Mouse (Mus musculus): ENCODE data around the gene Btnl6. TPM values are rescaled to one million over a fixed set of nuclear protein-coding genes. Genes with fewer than 3 reads are reported as not detected.
A peak's percentile ranks its signal among the peaks of the same experiment; 100 is the strongest.

Btnl6 gene
- total RNA-seq (2014; rRNA removed) = 0.07 TPM in 1 of 2 replicates, not detected in the other
- polyA plus RNA-seq (2012; rRNA removed) = not detected in 2 replicates

- Histone ChIP-seq H3K9ac (ENCODE audit: low read depth, low read length) (no peak within 1 kb of the TSS), H3K27ac (replicated peaks; ENCODE audit: insufficient read depth, low read depth, low read length) (no peak within 1 kb of the TSS), H3K27me3 (ENCODE audit: control insufficient read depth, insufficient read depth, low read length) (no peaks in the 10 kb centered on the region), H3K4me1 (ENCODE audit: control insufficient read depth, insufficient read depth, low read length) (no peaks in the 10 kb centered on the region), H3K36me3 (ENCODE audit: control insufficient read depth, insufficient read depth, low read length) (no peaks in the 10 kb centered on the region), H3K79me2 (ENCODE audit: control insufficient read depth, insufficient read depth, low read length) (no peaks in the 10 kb centered on the region), H3K4me3 (ENCODE audit: insufficient read depth, low read depth, low read length) (no peak within 1 kb of the TSS)
- WGBS = 88% methylated on average over 4 of the region's 4 CpGs
- no peak for TF ChIP-seq POLR2A (IDR thresholded peaks at IDR 0.05; ENCODE audit: extremely low read depth, insufficient read depth, low read length)
- no peak for TF ChIP-seq CTCF (IDR thresholded peaks at IDR 0.05; ENCODE audit: low read depth, low read length)
- no peak for DNase-seq (ENCODE audit: extremely low read depth, low read depth, low spot score)
These were observed at the start of gene Btnl6 for GRCm38 (mm10) chr17:34517252-34517651. Gene Btnl6 (minus strand): TSS chr17:34517352.

GRCm38 (mm10) chr17:34564796-34565195, 47.6 kb upstream of the Btnl6 start:
- no peak for TF ChIP-seq POLR2A (IDR thresholded peaks at IDR 0.05; ENCODE audit: extremely low read depth, insufficient read depth, low read length)
- TF ChIP-seq CTCF (IDR thresholded peaks at IDR 0.05; ENCODE audit: low read depth, low read length) = no peak
- H3K9ac ChIP-seq (ENCODE audit: low read depth, low read length) = peak overlapping the region; percentile 25; the same call in 1 of the 2 replicates
- H3K27me3 ChIP-seq (ENCODE audit: control insufficient read depth, insufficient read depth, low read length) = no peaks in the 10 kb centered on the region
- H3K4me1 ChIP-seq (ENCODE audit: control insufficient read depth, insufficient read depth, low read length) = no peaks in the 10 kb centered on the region
- DNase-seq (ENCODE audit: extremely low read depth, low read depth, low spot score) = peak; percentile 12
- H3K27ac ChIP-seq (replicated peaks; ENCODE audit: insufficient read depth, low read depth, low read length) = peak overlapping the region; percentile 57
- peak overlapping the region; percentile 55 for H3K4me3 ChIP-seq (ENCODE audit: insufficient read depth, low read depth, low read length)
- 55% methylated on average over 3 of the region's 3 CpGs for WGBS
- no peaks in the 10 kb centered on the region for H3K36me3 ChIP-seq (ENCODE audit: control insufficient read depth, insufficient read depth, low read length)
- H3K79me2 ChIP-seq (ENCODE audit: control insufficient read depth, insufficient read depth, low read length) = no peaks in the 10 kb centered on the region

- no peak for DNase-seq (ENCODE audit: extremely low read depth, low read depth, low spot score)
- Histone ChIP-seq H3K36me3 (ENCODE audit: control insufficient read depth, insufficient read depth, low read length) (no peaks in the 10 kb centered on the region), H3K79me2 (ENCODE audit: control insufficient read depth, insufficient read depth, low read length) (no peaks in the 10 kb centered on the region), H3K9ac (ENCODE audit: low read depth, low read length) (peak within 1 kb of the TSS; percentile 25; the same call in 1 of the 2 replicates), H3K27me3 (ENCODE audit: control insufficient read depth, insufficient read depth, low read length) (no peaks in the 10 kb centered on the region), H3K4me3 (ENCODE audit: insufficient read depth, low read depth, low read length) (peak within 1 kb of the TSS; percentile 55), H3K27ac (replicated peaks; ENCODE audit: insufficient read depth, low read depth, low read length) (peak within 1 kb of the TSS; percentile 57), H3K4me1 (ENCODE audit: control insufficient read depth, insufficient read depth, low read length) (no peaks in the 10 kb centered on the region)
- TF ChIP-seq POLR2A (IDR thresholded peaks at IDR 0.05; ENCODE audit: extremely low read depth, insufficient read depth, low read length) = no peak
- TF ChIP-seq CTCF (IDR thresholded peaks at IDR 0.05; ENCODE audit: low read depth, low read length) = no peak
- 29% methylated on average over 6 of the region's 6 CpGs for WGBS
These were observed 46.9 kb upstream of the Btnl6 start, which contains the start of gene Notch4 for GRCm38 (mm10) chr17:34564003-34564421. Gene Notch4 (plus strand): TSS chr17:34564268.

DNA sequence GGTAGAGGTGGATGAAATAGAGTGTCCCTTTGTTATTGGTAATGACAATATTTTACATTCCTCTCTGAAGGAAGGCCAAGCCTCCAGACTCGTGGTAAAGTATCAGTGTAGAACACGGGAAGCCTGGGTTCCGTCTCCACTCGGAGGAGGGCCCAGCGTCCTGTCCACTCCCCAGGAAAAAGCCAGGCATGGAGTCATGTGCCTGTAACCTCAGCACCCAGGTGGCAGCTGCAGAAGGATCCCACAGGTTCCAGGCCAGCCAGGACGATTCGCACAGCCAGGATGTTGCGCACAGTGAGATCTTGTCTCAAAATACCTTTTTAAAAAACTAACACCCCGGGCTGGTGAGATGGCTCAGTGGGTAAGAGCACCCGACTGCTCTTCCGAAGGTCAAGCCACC, 46.2 kb upstream of the Btnl6 start:
- Histone ChIP-seq H3K27me3 (ENCODE audit: control insufficient read depth, insufficient read depth, low read length) (no peaks in the 10 kb centered on the region), H3K79me2 (ENCODE audit: control insufficient read depth, insufficient read depth, low read length) (no peaks in the 10 kb centered on the region), H3K4me1 (ENCODE audit: control insufficient read depth, insufficient read depth, low read length) (no peaks in the 10 kb centered on the region), H3K4me3 (ENCODE audit: insufficient read depth, low read depth, low read length) (no peak overlapping the region), H3K27ac (replicated peaks; ENCODE audit: insufficient read depth, low read depth, low read length) (no peak overlapping the region), H3K36me3 (ENCODE audit: control insufficient read depth, insufficient read depth, low read length) (no peaks in the 10 kb centered on the region), H3K9ac (ENCODE audit: low read depth, low read length) (no peak overlapping the region)
- no peak for DNase-seq (ENCODE audit: extremely low read depth, low read depth, low spot score)
- 80% methylated on average over 11 of the region's 11 CpGs for WGBS
- TF ChIP-seq CTCF (IDR thresholded peaks at IDR 0.05; ENCODE audit: low read depth, low read length) (no peak), POLR2A (IDR thresholded peaks at IDR 0.05; ENCODE audit: extremely low read depth, insufficient read depth, low read length) (no peak)

DNA sequence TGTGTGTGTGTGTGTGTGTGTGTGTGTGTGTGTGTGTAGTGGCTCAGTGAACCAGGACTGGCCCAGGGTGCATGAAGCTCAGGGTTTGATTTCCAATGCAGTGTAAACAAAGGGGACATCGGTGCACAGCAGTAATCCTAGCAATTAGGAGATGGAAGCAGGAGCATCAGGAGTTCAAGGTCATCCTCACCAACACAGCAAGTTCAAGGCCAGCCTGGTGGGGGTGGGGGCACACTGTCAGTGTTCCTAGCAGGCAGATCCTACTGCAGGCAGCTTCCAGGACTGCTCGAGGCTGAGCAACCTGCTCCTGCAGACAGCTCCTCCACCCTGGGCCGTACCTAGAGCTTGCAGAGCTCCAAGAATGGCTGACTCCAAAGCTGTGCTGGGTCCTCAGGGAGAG, 45.4 kb upstream of the Btnl6 start:
- no peak for DNase-seq (ENCODE audit: extremely low read depth, low read depth, low spot score)
- Histone ChIP-seq H3K27ac (replicated peaks; ENCODE audit: insufficient read depth, low read depth, low read length) (no peak overlapping the region), H3K4me1 (ENCODE audit: control insufficient read depth, insufficient read depth, low read length) (no peaks in the 10 kb centered on the region), H3K79me2 (ENCODE audit: control insufficient read depth, insufficient read depth, low read length) (no peaks in the 10 kb centered on the region), H3K4me3 (ENCODE audit: insufficient read depth, low read depth, low read length) (no peak overlapping the region), H3K36me3 (ENCODE audit: control insufficient read depth, insufficient read depth, low read length) (no peaks in the 10 kb centered on the region), H3K9ac (ENCODE audit: low read depth, low read length) (no peak overlapping the region), H3K27me3 (ENCODE audit: control insufficient read depth, insufficient read depth, low read length) (no peaks in the 10 kb centered on the region)
- TF ChIP-seq CTCF (IDR thresholded peaks at IDR 0.05; ENCODE audit: low read depth, low read length) = no peak
- no peak for TF ChIP-seq POLR2A (IDR thresholded peaks at IDR 0.05; ENCODE audit: extremely low read depth, insufficient read depth, low read length)
- 48% methylated on average over 3 of the region's 3 CpGs for WGBS

- Histone ChIP-seq H3K4me3 (ENCODE audit: insufficient read depth, low read depth, low read length) (no peak overlapping the region; the same call in 1 of the 2 replicates), H3K27ac (replicated peaks; ENCODE audit: insufficient read depth, low read depth, low read length) (no peak overlapping the region), H3K4me1 (ENCODE audit: control insufficient read depth, insufficient read depth, low read length) (no peaks in the 10 kb centered on the region), H3K79me2 (ENCODE audit: control insufficient read depth, insufficient read depth, low read length) (no peaks in the 10 kb centered on the region), H3K9ac (ENCODE audit: low read depth, low read length) (no peak overlapping the region), H3K27me3 (ENCODE audit: control insufficient read depth, insufficient read depth, low read length) (no peaks in the 10 kb centered on the region), H3K36me3 (ENCODE audit: control insufficient read depth, insufficient read depth, low read length) (no peaks in the 10 kb centered on the region)
- WGBS = 64% methylated on average over 8 of the region's 8 CpGs
- peak; percentile 15 for DNase-seq (ENCODE audit: extremely low read depth, low read depth, low spot score)
- TF ChIP-seq CTCF (IDR thresholded peaks at IDR 0.05; ENCODE audit: low read depth, low read length) (no peak), POLR2A (IDR thresholded peaks at IDR 0.05; ENCODE audit: extremely low read depth, insufficient read depth, low read length) (no peak)
These were observed 44.0 kb upstream of the Btnl6 start for GRCm38 (mm10) chr17:34561200-34561599.

Data from liver, adult 2 months (tissue).